Mouse (Mus musculus): Measurements from ENCODE around the gene Boll. TPM values are rescaled to one million over a fixed set of nuclear protein-coding genes. Genes with fewer than 3 reads are reported as not detected.

Gene Boll
- polyA plus RNA-seq, 1 experiment from 2014 or later: not detected

GRCm38 (mm10) chr1:55246374-55246773, 116.9 kb downstream of the Boll start:
- no peaks in the 10 kb centered on the region for H3K27me3 ChIP-seq
- ChIA-PET POLR2A (interaction anchor here (0.6 kb wide), 1 partner anchor 1723 kb away, joined by 3 read pairs; no protein-coding TSS in a partner anchor), CTCF (interaction anchor here (0.9 to 1.1 kb wide), 2 partner anchors 9 to 52 kb away, joined by 3 read pairs; no protein-coding TSS in a partner anchor)
- ATAC-seq: no peak
- no peak for DNase-seq (ENCODE audit: low read depth, low spot score)
- TF ChIP-seq CTCF (IDR thresholded peaks at IDR 0.05): no peak
- in situ Hi-C loops (cut with MboI; ENCODE audit: low pct_unique_long_range_greater_than_20kb): loop anchor here (25.0 kb wide), 1 partner anchor 1716 kb away; no protein-coding TSS in a partner anchor

GRCm38 (mm10) chr1:55239237-55239636, 124.0 kb downstream of the Boll start:
- DNase-seq (ENCODE audit: low read depth, low spot score) (no peak), ATAC-seq (no peak)
- in situ Hi-C loops (cut with MboI; ENCODE audit: low pct_unique_long_range_greater_than_20kb): loop anchor here (25.0 kb wide), 1 partner anchor 1723 kb away; no protein-coding TSS in a partner anchor
- TF ChIP-seq CTCF (IDR thresholded peaks at IDR 0.05): no peak
- ChIA-PET POLR2A (no interaction called here), CTCF (interaction anchor here (0.6 to 2.8 kb wide), 19 partner anchors 10 to 635 kb away, joined by 3 to 23 read pairs (median 3); partner anchors contain the start of gene Rftn2)
- H3K27me3 ChIP-seq: no peaks in the 10 kb centered on the region

GRCm38 (mm10) chr1:55238496-55238895, 124.8 kb downstream of the Boll start:
- no peak for DNase-seq (ENCODE audit: low read depth, low spot score)
- ChIA-PET CTCF (interaction anchor here (1.2 to 2.8 kb wide), 5 partner anchors 10 to 194 kb away, joined by 3 to 23 read pairs (median 7); partner anchors contain the start of gene Rftn2), POLR2A (interaction anchor here (0.8 kb wide), 2 partner anchors 12 to 37 kb away, joined by 3 to 4 read pairs; no protein-coding TSS in a partner anchor)
- no peaks in the 10 kb centered on the region for H3K27me3 ChIP-seq
- no peak for ATAC-seq
- TF ChIP-seq CTCF (IDR thresholded peaks at IDR 0.05): no peak
- in situ Hi-C loops (cut with MboI; ENCODE audit: low pct_unique_long_range_greater_than_20kb): loop anchor here (25.0 kb wide), 1 partner anchor 1724 kb away; no protein-coding TSS in a partner anchor

- DNase-seq (ENCODE audit: low read depth, low spot score) (no peak), ATAC-seq (peak; percentile 49)
- no peak for TF ChIP-seq CTCF (IDR thresholded peaks at IDR 0.05)
- ChIA-PET POLR2A (no interaction called here), CTCF (interaction anchor here (1.4 to 2.8 kb wide), 3 partner anchors 12 to 193 kb away, joined by 4 to 23 read pairs (median 9); partner anchors contain the start of gene Rftn2)
- H3K27me3 ChIP-seq: no peaks in the 10 kb centered on the region
- in situ Hi-C loops (cut with MboI; ENCODE audit: low pct_unique_long_range_greater_than_20kb): loop anchor here (25.0 kb wide), 1 partner anchor 1725 kb away; no protein-coding TSS in a partner anchor
These were observed 125.6 kb downstream of the Boll start for GRCm38 (mm10) chr1:55237643-55238161.

- ATAC-seq (peak; percentile 98), DNase-seq (ENCODE audit: low read depth, low spot score) (peak; percentile 51)
- no peak for TF ChIP-seq CTCF (IDR thresholded peaks at IDR 0.05)
- CTCF ChIA-PET: no interaction called here
- POLR2A ChIA-PET: no interaction called here
- H3K27me3 ChIP-seq: no peaks in the 10 kb centered on the region
- in situ Hi-C loops (cut with MboI; ENCODE audit: low pct_unique_long_range_greater_than_20kb): loop anchor here (25.0 kb wide), 1 partner anchor 1725 kb away; no protein-coding TSS in a partner anchor
These were observed 126.2 kb downstream of the Boll start, which contains the start of gene Mars2 for GRCm38 (mm10) chr1:55236890-55237642. Mars2 (plus strand) TSS chr1:55237177.

- POLR2A ChIA-PET: no interaction called here
- in situ Hi-C loops (cut with MboI; ENCODE audit: low pct_unique_long_range_greater_than_20kb): loop anchor here (25.0 kb wide), 1 partner anchor 1726 kb away; no protein-coding TSS in a partner anchor
- no peak for DNase-seq (ENCODE audit: low read depth, low spot score)
- ATAC-seq: no peak
- H3K27me3 ChIP-seq: no peaks in the 10 kb centered on the region
- TF ChIP-seq CTCF (IDR thresholded peaks at IDR 0.05): no peak
- CTCF ChIA-PET: no interaction called here
These were observed 126.8 kb downstream of the Boll start for GRCm38 (mm10) chr1:55236487-55236886.

- ChIA-PET POLR2A (no interaction called here), CTCF (no interaction called here)
- no peak for TF ChIP-seq CTCF (IDR thresholded peaks at IDR 0.05)
- no peak for DNase-seq (ENCODE audit: low read depth, low spot score)
- H3K27me3 ChIP-seq: no peaks in the 10 kb centered on the region
- in situ Hi-C loops (cut with MboI; ENCODE audit: low pct_unique_long_range_greater_than_20kb): loop anchor here (25.0 kb wide), 1 partner anchor 1727 kb away; no protein-coding TSS in a partner anchor
- ATAC-seq: no peak
These were observed 128.3 kb downstream of the Boll start for GRCm38 (mm10) chr1:55234910-55235520.

GRCm38 (mm10) chr1:55228256-55228884, 134.9 kb downstream of the Boll start:
- no peaks in the 10 kb centered on the region for H3K27me3 ChIP-seq
- no peak for ATAC-seq
- in situ Hi-C loops (cut with MboI; ENCODE audit: low pct_unique_long_range_greater_than_20kb): loop anchor here (25.0 kb wide), 1 partner anchor 1734 kb away; no protein-coding TSS in a partner anchor
- ChIA-PET POLR2A (interaction anchor here (0.7 to 0.8 kb wide), 3 partner anchors 13 to 1799 kb away, joined by 3 to 5 read pairs (median 4); no protein-coding TSS in a partner anchor), CTCF (interaction anchor here (1.3 kb wide), 1 partner anchor 11 kb away, joined by 7 read pairs; no protein-coding TSS in a partner anchor)
- DNase-seq (ENCODE audit: low read depth, low spot score): no peak
- no peak for TF ChIP-seq CTCF (IDR thresholded peaks at IDR 0.05)

GRCm38 (mm10) chr1:55227376-55227775, 135.9 kb downstream of the Boll start:
- no peak for ATAC-seq
- ChIA-PET POLR2A (interaction anchor here (0.6 to 0.8 kb wide), 2 partner anchors 24 to 1886 kb away, joined by 3 to 5 read pairs; no protein-coding TSS in a partner anchor), CTCF (no interaction called here)
- H3K27me3 ChIP-seq: no peaks in the 10 kb centered on the region
- DNase-seq (ENCODE audit: low read depth, low spot score): no peak
- in situ Hi-C loops (cut with MboI; ENCODE audit: low pct_unique_long_range_greater_than_20kb): loop anchor here (25.0 kb wide), 1 partner anchor 1735 kb away; no protein-coding TSS in a partner anchor
- TF ChIP-seq CTCF (IDR thresholded peaks at IDR 0.05): no peak

All from Patski (cell line).